Mouse (Mus musculus) C3H10T1/2 (cell line): ENCODE results near the gene Tnfaip2. TPM values are rescaled to one million over a fixed set of nuclear protein-coding genes. Genes with fewer than 3 reads are reported as not detected.

ENCODE experiments used
- polyA plus RNA-seq, 2 experiments: library from polyadenylated mRNA; unstranded; fragments of >200 nt; fragmentation: generic; extraction: Trizol; gene quantifications; one replicate each; pipeline ENCODE4 v1.2.1; 2012; ENCODE audit warnings: missing spikeins in 2 of 2

Gene Tnfaip2
- 10 to 100 TPM; 21.5 to 36.0 TPM for polyA plus RNA-seq

DNA sequence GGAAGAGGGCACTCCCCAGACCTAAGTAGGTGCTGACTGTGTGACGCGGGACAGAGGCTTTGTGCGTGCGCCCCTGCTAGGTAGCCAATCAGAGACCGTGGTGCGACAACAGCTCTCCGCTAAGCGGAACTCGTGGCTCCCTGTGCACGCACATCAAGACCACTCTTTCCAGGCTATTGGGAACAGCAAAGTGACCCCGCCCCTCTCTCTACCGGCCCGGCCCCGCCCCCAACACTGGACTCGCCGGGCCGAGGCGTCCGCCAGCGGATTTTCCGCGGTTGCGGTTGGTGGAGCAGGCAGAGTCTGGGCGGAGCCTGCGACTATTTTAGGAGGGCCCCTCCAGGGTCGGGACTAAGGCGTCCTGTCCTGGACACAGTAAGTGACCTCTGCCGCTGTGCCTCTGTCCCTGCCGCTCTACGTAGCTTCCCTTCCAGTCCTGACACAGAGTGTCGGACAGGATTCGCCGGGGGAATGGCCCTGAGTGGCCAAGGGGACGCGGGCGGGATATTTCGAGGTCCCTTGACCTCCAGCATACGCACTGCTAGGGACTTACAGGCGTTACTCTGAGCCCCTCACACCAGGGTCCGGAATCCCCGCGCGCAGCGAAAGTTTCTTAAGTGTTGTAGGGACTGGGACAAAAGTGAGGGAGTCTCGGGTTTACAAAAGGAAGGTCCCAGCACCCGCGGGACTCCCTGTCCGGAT lies at the start of gene Tnfaip2:
Gene Tnfaip2, plus strand, starts transcription at position 161 of the 702 bp plus-strand sequence.

DNA sequence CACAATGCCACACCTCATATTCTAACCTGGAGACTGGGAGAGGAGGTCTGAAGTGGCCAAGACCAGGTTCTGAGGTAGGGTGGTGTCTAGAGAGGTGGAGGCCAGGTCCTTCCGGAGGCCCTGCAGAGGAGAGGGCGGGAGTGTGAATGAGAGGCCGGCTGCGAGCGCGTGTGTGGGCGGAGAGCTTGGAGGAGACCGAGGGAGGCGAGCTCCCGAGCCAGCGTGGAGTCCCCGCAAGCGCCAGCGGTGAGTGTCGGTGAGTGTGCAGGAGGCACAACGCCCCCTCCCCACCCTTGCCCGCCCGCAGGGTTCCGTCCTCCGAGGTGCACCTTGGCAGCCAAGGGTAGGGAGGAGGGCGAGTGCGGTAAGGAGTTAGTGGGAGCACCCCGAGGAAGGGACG lies 35.6 kb upstream of the Tnfaip2 start, which contains the start of gene Lbhd2:
Gene Lbhd2, plus strand, starts transcription at position 188 of the 400 bp plus-strand sequence.

DNA sequence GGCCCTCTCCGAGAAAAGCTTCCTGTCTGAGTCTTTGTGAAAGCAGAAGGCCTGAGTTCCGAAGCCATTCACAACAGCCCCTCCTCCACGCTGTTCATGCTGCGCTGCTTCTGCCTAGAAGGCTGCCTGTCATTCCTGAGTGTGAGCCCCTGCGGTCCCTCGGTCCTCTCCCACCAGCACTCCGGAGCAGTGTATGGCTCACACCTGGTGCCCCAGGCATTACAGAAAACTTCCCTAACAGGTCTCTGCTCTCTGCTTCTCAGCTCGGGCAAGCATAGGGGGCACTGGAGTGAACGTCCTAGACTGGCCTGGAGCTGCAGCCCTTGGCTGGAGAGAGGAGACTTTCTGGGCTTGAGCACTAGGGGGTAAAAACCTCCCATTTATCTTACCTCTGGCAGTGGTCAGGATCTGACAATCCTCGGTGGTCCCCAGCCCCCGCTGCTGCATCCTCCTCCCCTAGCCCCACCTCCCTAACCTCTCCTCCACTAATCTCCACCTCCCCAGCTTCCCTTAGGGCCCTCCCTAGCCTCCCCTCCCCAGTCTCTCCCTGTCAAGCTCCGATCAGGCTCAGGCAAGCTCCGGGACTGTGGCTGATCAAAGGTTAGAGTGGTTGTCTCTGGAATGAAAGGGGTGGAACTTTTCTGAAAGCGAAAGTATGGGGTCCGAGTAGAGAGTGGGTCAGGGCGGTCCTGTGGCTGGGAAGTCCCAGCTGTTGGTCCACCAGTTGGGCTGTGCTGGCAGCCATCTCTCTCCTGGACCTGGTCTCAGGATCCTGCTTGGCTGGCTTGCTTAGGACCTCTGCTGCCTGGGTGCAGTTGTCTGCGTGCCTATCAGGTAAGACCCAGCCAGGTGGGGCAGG lies 25.1 kb upstream of the Tnfaip2 start, which contains the start of gene Exoc3l4:
Gene Exoc3l4, plus strand, starts transcription at position 97 of the 859 bp plus-strand sequence.

DNA sequence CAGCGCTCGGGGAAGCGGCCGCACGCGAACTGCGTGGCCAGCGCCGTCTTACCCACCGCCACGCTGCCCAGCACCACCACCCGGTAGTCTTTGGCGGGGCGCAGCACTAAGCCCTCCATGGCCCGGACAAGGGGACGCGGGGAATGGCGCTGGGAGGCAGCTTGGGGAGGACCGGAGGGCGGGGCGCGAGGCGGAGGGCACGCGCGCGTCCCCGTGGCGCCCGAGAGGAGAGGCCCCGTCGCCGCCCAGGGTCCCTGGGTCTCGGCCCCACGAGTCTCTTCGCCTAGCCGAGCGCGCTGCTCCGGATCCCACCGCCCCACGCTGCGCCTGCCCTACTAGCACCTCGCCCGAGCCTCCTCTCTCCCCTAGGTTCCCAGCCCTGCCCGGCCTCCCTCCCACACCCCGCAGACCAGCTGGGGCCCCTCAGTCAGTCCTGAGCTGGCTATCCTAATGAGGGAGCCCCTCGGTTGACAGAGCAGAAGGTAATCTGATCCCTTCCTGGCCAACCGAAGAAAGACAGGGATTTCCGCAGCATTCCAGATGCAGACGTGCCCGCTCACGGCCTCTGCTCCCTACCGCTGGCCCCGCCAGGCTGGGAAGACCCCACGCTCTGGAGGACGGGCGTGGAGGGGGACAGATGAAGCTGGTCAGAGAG lies 43.5 kb downstream of the Tnfaip2 start, which contains the start of gene Gm266:
Gene Gm266, minus strand, starts transcription at position 172 of the 655 bp plus-strand sequence.

Other genes starting within 250 kb of the Tnfaip2 start
- gene Amn, start 171.4 kb upstream of the Tnfaip2 start, polyA plus RNA-seq = under 1 TPM; 0.12 to 0.20 TPM
- gene Cdc42bpb, start 64.8 kb upstream of the Tnfaip2 start, polyA plus RNA-seq = 10 to 100 TPM; 22.2 to 73.2 TPM
- gene Lbhd2, start 35.7 kb upstream of the Tnfaip2 start, polyA plus RNA-seq = 1 to 10 TPM in 1 of 2 experiments, under 1 TPM in 1; 0.07 to 4.0 TPM
- 10 to 100 TPM; 41.8 to 45.0 TPM for gene Exoc3l4, start 25.5 kb upstream of the Tnfaip2 start, polyA plus RNA-seq
- under 1 TPM in 1 of 2 experiments, not detected in 1; 0.04 TPM for gene Gm266, start 43.4 kb downstream of the Tnfaip2 start, polyA plus RNA-seq
- 10 to 100 TPM; 14.8 to 25.5 TPM for gene Eif5, start 95.5 kb downstream of the Tnfaip2 start, polyA plus RNA-seq
- 10 to 100 TPM in 1 of 2 experiments, 1 to 10 TPM in 1; 5.1 to 24.1 TPM for gene Mark3, start 132.1 kb downstream of the Tnfaip2 start, polyA plus RNA-seq
- 1 to 10 TPM in 1 of 2 experiments, under 1 TPM in 1; 0.11 to 1.5 TPM for gene Ckb, start 229.9 kb downstream of the Tnfaip2 start, polyA plus RNA-seq
- gene Trmt61a, start 235.6 kb downstream of the Tnfaip2 start, polyA plus RNA-seq = 1 to 10 TPM; 4.9 to 9.1 TPM